Mouse (Mus musculus): ENCODE measurements around the gene Il17rd.

Il17rd gene

GRCm38 (mm10) chr14:27094247-27094646 is 55.5 kb downstream of the Il17rd start:
- no peak for DNase-seq (ENCODE audit: low spot score)

- no peak for DNase-seq (ENCODE audit: low spot score)
These were observed 57.4 kb downstream of the Il17rd start for GRCm38 (mm10) chr14:27096133-27096532.

DNA sequence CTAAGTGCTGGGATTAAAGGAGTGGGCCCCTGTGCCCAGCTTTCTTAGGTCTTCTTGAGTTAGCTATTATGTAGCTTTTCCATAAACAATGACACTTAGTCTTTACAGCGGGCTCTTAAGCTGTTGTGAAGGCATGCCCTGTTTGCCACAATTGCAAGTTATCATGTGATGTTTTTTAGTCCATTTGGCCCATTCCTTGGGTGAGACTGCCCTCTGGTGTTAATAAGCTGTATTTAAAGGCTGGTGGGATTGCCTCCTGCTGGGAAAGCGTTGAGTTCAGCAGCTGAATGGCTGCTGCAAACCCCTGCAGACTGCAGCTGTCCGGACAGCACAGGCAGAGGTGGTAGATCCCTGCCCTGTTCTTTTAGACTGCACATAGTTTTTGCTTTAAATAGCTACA is 58.0 kb downstream of the Il17rd start:
- peak; percentile 48 for DNase-seq (ENCODE audit: low spot score)

- DNase-seq (ENCODE audit: low spot score), result no peak
These were observed 63.0 kb downstream of the Il17rd start for GRCm38 (mm10) chr14:27101735-27102134.

DNA sequence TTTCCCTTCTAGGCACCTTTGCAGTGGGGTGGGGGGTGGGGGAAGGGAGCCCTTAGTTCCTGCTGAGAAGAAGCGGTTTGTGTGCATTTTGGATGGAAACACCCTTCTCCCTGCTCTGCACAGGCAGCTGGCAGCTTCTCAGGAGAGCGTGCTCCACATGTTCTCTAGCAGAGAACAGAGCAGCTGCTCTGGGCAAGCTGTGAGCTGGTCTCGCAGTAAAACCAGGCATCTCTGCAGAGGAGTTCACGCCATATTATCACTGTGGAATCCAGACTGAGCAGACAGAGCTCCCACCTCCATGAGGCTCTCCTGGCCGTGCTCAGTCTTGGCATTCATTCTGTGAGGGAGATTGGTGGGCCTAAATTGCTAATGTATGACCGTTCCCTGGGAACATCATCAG is 64.0 kb downstream of the Il17rd start:
- DNase-seq (ENCODE audit: low spot score), result no peak

DNA sequence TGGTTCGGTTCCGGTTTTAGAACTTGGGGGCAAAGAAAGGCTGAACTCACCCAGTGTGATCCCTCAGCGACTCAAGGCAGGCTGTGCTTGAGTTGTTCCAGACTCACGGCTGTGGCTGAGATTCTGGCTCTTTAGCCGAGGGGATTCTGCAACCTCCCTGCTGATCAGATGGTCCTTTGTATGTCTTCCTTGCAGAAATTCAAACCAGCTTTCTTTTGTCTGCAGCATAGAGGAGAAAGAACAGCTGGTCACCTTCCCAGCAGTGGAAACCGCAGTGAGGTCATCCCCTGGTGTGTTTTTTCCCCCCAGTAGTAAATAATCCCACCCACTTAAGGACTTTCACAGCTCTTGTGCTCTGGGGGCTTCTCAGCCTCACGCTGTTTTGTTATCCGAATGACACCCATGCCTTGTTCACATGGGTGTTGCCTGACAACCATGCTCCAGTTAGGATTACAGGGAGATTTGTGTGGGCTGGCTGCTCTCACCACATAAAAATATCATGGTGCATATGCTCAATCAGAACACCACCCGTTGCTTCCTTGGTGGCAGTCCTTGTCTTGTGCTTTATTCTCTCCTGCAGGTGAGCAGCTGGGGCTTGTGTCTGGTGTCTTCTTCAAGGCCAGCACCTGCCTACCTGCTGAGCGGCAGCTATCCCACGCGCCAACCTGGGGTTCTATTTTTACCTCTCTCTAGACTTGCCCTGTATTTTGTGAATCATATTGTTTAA is 67.2 kb downstream of the Il17rd start:
- DNase-seq (ENCODE audit: low spot score), result no peak

- no peak for DNase-seq (ENCODE audit: low spot score)
These were observed 70.2 kb downstream of the Il17rd start for GRCm38 (mm10) chr14:27108748-27109504.

GRCm38 (mm10) chr14:27114362-27115274 is 75.9 kb downstream of the Il17rd start, which contains the start of gene Arhgef3:
TSS of gene Arhgef3 (plus strand) at chr14:27114899.
- DNase-seq (ENCODE audit: low spot score), result peak; percentile 68

- no peak for DNase-seq (ENCODE audit: low spot score)
These were observed 76.5 kb downstream of the Il17rd start for GRCm38 (mm10) chr14:27115275-27115660.

DNA sequence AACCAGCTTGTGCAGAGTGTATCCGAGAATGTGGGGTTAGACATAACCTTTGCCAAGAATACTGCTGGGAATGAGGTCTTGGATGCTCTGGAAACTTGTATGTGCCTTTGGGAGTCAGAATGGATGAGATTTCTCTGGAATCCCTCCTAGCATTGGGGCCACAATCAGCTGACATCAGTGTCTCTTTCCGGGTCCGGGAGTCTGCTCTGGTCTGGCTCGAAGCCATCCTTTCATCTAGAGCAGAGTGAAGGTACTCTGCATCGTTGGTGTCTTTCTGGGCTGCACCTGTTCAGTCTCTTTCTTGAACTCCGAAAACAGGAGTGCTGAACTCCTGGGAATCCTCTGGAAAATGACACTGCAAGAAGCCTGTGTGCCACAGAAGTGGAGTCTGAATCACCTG is 77.2 kb downstream of the Il17rd start:
- DNase-seq (ENCODE audit: low spot score), result no peak

DNA sequence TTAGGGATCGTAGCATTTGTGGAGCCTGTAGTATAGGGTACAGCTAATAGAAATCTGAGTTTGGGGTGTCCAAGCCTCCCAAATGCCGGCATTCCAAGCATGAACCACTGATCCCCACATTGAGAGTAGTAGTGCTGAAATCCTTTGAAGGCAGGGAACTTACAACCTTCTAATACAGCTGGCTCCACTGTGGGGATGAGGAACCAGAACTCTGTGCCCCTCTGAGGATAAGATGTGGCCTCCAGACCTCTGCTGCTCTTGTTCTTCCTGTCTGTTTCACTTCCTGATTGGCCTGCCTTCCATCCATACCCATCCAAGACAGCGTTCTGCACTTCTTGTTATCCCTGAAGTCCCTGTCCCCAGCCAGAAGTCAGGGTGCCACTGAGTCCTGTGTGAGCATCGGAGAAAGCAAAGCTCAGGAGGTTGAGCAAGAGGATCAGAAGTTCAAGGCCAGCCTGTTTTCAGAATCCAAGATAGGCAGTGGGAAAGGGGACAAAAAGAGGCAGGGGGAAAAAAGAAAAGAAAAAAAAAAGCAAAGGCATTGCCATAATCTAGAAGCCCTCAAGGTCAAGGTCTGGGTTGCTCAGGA is 77.9 kb downstream of the Il17rd start:
- no peak for DNase-seq (ENCODE audit: low spot score)

DNA sequence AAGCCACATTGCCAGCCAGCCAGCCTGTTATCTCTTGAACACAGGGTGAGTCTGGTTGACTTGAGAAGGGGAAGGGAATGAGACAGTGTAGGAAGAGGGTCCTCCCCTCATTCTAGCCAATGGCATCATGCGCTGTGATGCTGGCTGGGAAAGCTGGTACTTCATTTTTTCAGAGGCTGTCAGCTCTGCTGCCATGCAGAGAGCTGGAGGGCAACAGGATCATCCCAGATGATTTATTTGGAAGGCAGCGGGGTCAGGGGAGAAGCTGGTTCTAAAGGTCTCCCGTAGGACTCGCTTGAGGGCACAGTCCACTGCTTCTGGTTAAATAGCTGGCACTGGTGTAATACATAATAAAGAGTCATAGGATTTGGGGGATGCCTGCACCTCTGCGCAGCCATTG is 79.8 kb downstream of the Il17rd start:
- DNase-seq (ENCODE audit: low spot score), result no peak

DNA sequence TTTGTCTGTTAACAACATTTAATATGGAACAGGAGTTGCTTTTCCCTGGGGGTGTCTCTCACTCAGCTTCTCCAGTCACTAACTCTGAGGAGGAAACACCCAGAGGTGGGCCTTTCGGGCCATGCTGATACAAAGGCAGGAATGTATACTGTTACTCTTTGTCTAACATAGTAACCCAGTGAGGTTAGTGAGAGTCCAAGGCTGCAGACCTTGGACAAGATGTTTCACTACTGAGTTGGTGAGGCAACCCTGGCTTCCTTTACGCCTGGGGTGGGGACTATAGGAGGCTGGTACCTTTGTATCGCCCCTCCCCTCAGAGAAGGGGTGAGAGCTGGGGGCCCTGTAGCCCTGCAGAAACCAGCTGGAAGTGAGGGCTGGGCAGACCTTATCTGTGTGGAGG is 83.9 kb downstream of the Il17rd start:
- DNase-seq (ENCODE audit: low spot score), result no peak

DNA sequence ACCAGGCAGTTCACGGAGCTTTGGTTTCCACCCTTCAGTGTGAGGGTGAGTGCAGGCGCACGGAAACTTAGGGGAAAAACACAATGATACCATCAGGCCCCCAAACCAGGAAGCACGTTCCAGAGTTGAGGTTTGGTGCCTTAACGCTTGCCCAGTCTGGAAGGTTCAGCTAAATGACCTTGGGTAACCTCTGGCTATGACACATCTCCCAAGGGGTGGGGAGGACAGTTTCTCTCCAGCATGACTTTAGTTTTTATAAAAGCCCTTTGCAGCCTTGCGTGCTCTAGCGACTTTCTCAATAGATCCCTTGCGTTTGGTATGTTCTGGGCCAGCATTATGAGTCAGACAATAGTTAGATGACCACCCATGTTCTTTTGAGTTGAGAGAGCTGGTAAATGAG is 84.8 kb downstream of the Il17rd start:
- no peak for DNase-seq (ENCODE audit: low spot score)

DNA sequence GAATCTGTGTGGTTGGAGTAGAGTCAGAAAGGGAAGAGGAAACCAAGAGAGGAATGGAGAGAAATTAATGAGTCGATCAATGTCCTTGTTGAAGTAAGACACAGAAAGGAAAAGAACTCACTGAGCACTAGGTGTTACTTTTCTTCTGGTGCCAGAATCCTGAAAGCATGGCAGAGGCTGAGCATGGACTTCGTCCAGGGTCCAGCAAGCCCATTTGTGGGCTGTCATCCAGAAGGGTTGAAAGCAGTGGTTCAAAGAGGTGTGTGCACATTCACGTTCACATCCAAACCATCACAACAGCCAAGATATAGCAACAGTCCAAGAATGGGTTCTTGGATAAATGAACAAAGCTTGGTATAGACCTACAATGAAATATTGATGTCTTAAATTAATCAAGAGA is 91.3 kb downstream of the Il17rd start:
- DNase-seq (ENCODE audit: low spot score), result no peak

- no peak for DNase-seq (ENCODE audit: low spot score)
These were observed 91.9 kb downstream of the Il17rd start for GRCm38 (mm10) chr14:27130676-27131075.

- DNase-seq (ENCODE audit: low spot score), result no peak
These were observed 92.8 kb downstream of the Il17rd start for GRCm38 (mm10) chr14:27131521-27131920.

- DNase-seq (ENCODE audit: low spot score), result no peak
These were observed 100.2 kb downstream of the Il17rd start for GRCm38 (mm10) chr14:27138891-27139290.

DNA sequence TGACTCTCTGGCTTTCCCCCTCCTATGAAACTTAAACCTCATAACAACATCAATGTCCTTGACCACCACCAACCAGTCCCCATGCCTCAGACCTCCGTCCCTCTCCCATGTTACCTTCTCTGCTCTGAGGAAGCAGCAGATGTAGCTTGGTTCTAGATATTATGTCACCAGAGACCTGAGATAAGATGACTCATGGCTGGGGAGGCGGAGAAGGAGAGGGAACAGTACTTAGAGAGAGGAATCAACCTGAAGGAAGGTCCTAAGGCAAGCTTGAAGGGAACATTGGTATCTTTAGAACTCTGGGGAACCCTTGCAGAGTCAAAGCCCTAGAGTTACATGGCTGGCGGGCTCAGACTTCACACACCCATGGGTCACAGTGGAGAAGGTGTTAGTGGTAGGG is 101.2 kb downstream of the Il17rd start:
- no peak for DNase-seq (ENCODE audit: low spot score)

GRCm38 (mm10) chr14:27141486-27141885 is 102.7 kb downstream of the Il17rd start:
- DNase-seq (ENCODE audit: low spot score), result no peak

GRCm38 (mm10) chr14:27142680-27143079 is 103.9 kb downstream of the Il17rd start:
- DNase-seq (ENCODE audit: low spot score), result no peak

All from ovary, adult 18-20 months (tissue).